Mouse (Mus musculus) heart, adult 18-20 months (tissue): ENCODE results near the gene Vmac. TPM values are rescaled to one million over a fixed set of nuclear protein-coding genes. Genes with fewer than 3 reads are reported as not detected.
A peak's percentile ranks its signal among the peaks of the same experiment; 100 is the strongest.

Experiments used
- DNase-seq, 2 experiments: peaks; one replicate each; pipeline ENCODE4 v3.0.0; 2021 to 2022; ENCODE audit warnings: mixed read lengths in 1 of 2
- total RNA-seq, 2 experiments: library from RNA; stranded (reverse); gene quantifications; 2 replicates each; pipeline ENCODE4 v1.2.3; 2021

The Vmac gene
- total RNA-seq, 2 experiments from 2014 or later, result 3.3 to 4.5 TPM

DNA sequence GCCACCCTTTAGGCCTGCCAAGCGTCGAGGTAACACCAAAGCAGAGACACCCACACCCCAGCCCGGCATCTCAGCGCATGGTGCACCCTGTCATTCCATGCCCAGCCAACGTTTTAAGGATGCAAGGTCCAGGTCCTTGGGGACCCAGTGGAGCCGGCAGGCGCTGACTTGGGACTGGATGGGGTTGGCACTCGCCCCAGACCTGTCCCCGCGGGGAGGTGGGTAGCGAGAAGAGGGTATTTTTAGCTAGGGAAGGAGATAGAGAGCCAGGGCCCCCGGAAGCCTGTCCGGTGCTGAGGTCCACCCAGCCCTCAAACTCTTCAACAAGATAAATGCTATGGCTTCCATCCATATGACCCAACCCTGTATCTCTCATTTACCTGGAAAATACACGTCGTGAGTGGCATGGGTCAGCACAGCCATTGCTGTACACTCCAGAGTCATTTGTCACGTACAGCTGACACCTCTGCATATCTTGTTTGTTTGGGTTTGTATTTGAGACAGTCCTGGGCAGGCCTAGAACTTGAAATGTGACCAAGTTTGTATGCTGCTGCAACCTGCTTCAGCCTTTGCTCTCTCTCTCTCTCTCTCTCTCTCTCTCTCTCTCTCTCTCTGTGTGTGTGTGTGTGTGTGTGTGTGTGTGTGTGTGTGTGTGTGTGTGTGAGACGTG lies 22.4 kb upstream of the Vmac start:
- DNase-seq, result peak in 1 of 2 experiments; percentile 45

DNA sequence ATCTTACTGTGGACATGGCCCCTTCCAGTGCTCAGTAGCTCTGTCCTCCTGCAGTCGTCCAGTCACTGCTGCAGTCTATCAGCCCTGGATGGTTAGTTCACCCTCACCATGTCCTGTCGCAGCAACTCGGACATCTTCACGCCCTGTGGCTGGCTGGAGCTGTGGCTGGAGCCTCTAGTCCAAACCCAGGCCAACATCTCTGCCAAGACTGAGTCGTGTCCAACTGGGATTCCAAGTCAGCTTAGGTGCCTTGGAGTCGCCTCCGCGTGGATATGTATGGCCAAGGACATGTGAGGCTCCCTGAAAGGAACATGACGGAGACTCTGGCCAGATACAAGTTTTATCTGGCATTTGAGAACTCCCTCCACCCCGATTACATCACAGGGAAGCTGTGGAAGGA lies 20.4 kb upstream of the Vmac start:
- DNase-seq, result no peak

DNA sequence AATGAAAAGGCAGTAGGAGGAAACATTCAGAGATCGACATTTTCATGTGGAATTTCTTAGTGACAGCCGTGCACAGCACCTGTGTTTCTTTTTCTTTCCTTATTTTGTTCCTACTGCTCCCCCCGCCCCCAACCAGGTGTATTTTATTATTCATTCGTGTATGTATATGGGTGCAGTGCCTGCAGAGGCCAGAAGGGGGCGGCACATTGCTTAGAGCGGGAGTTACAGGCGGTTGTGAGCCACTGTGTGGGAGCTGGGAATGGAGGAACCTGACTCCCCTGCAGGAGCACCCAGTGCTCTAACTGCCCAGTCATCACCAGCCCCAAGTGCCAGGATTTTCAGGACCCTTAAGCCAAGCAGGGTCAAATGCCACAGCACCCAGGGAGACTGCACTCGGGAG lies 18.7 kb upstream of the Vmac start:
- no peak for DNase-seq

DNA sequence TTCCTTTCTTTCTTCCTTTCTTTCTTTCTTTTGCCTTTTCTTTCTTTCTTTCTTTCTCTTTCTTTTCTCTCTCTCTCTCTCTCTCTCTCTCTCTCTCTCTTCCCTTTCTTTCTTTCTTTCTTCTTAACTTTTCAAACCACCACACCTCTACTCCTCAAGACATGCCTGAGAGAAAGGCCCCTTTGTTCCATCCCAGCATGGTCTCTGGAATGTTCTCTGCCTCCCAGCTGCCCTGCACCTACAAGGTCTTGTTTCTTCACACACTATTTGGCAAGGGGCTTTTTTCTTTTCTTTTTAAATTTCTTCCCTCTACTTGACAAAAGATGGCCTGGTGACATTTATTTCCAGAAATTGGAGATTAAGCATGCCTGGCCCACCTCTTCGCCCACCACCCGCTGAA lies 11.8 kb upstream of the Vmac start:
- DNase-seq, result no peak

- peak in 1 of 2 experiments; percentile 9 for DNase-seq
Measured at GRCm38 (mm10) chr17:56729151-56729550, 11.3 kb upstream of the Vmac start.

GRCm38 (mm10) chr17:56728117-56728516 lies 10.3 kb upstream of the Vmac start:
- DNase-seq, result peak in 1 of 2 experiments; percentile 27

DNA sequence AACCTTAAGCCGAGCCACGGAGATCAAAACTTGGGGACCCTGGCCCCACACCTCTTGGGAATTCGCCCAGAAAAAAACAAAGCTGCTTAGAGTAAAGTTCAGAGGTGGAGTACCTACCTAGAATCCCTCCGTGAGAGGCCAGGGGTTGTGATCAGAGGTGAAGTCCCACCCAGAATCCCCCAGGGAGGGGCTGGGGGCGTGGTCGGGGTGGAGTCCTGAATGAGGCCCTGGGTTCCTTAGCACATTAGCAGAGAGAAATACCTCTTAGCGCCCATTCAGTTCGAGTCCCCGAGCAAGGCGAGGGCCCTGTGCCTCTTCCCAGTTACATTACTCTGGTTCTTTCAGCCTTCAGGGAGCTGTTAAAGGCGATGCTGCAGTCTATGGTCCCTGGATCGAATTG lies 9.8 kb upstream of the Vmac start:
- peak in 1 of 2 experiments; percentile 8 for DNase-seq

GRCm38 (mm10) chr17:56727029-56727649 lies 9.3 kb upstream of the Vmac start:
- DNase-seq, result peak in 1 of 2 experiments; percentile 8

GRCm38 (mm10) chr17:56723419-56724161 lies 5.8 kb upstream of the Vmac start:
- peak in 1 of 2 experiments; percentile 4 for DNase-seq

- DNase-seq, result no peak
Measured at GRCm38 (mm10) chr17:56722441-56722840, 4.6 kb upstream of the Vmac start.

- DNase-seq, result peak; percentile 98
Measured at GRCm38 (mm10) chr17:56716655-56717362, 1.0 kb downstream of the Vmac start.

DNA sequence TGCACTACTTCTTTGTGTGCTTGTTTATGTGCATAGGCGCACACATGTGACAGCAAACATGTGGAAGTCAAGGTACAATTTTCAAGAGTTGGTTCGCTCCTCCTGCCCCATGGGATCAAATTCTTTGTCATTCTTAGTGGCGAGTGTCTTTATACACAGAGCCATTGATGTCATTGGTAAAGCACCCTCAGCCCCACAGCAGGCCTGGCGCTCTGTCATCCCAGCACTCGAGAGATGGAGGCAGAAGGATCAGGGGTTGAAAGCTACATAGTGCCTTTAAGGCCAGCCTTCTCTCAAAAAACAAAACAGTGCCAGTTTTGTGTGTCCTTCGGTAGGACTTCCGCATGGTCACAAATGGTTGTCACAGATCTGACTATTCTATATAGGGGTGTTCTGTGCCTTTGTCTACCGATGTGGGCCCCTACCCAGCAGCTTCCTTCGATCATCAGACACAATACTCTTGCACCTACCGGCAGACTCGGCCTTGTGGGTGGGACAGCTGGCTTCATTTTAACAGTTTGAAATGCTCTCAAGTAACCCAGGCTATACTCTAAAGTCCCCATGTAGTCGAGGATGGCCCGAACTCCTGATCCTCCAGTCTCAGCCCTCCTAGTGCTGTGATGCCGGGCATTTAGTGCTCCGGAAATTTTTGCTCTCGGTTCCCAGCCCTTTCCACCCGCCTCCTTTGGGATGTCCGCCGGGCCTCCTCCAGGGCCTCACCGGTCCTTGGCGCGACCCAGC lies 1.7 kb downstream of the Vmac start:
- no peak for DNase-seq

GRCm38 (mm10) chr17:56715360-56715759 lies 2.5 kb downstream of the Vmac start:
- no peak for DNase-seq

- no peak for DNase-seq
Measured at GRCm38 (mm10) chr17:56709708-56710107, 8.1 kb downstream of the Vmac start.

DNA sequence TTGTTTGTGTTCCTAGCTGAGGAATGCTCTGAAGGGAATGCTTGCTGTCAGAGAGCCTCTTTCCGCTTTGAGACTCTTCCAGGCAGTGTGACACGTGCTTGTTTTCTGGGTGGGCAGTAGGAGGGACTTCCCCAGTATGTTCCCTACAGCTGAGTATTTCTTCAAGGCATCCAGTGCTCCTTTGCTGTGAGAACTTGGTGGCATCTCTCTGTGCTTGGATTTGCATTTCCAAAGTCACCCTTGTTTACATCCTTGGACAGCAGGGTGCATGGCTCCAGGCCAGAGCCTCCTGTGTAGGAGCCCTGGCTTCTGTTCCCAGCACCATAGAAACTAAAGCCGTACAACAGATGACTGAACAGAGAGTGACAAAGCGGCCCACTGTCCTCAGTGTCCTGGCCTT lies 9.1 kb downstream of the Vmac start:
- DNase-seq, result no peak

GRCm38 (mm10) chr17:56706515-56706914 lies 11.3 kb downstream of the Vmac start:
- DNase-seq, result no peak

GRCm38 (mm10) chr17:56703038-56703437 lies 14.8 kb downstream of the Vmac start:
- DNase-seq, result peak in 1 of 2 experiments; percentile 37

- peak; percentile 26 to 54 for DNase-seq
Measured at GRCm38 (mm10) chr17:56700451-56700850, 17.4 kb downstream of the Vmac start.

DNA sequence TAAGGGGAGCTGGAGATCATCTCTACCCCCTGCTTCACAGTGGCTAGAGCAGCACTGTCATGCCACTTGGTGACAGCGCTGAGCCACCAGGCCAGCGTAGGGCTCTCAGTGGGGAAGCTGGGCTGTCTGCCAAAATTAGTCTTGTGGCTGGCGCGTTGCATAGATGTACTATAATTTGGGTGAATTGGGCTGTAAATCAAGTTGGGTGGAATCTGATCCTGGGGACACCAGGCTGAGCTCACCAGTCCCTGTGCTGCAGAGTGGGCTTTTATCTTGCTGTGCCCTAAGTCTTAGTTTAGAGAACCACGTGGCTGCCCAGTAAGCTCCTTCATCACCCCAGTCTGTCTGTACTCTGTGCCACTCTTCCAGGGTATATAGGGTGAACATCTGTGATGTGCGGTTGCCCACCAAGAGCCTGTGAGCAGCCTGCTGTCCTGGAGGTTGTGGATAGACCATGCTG lies 23.9 kb downstream of the Vmac start:
- peak; percentile 66 to 72 for DNase-seq

DNA sequence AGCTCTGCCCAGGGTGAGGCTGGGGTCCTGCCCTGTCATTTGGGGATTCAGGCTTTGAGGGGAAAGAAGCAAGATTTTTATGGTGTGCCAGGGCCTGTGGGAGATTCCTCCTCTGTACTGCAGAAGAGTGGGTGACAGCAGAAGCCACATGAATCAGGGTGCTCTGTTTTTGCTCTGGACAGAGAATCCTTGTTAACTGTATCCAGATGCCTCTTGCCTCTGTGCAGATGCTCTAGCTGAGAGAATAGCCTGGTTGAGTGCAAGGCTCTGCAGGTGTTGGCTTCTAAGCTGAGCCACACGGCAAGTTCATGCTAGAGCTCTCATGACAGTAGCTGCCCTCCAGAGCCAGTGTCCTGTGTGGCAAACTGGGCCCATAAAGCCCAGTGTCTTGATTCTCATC lies 24.4 kb downstream of the Vmac start:
- no peak for DNase-seq

- DNase-seq, result no peak
Measured at GRCm38 (mm10) chr17:56688689-56689088, 29.1 kb downstream of the Vmac start.

DNA sequence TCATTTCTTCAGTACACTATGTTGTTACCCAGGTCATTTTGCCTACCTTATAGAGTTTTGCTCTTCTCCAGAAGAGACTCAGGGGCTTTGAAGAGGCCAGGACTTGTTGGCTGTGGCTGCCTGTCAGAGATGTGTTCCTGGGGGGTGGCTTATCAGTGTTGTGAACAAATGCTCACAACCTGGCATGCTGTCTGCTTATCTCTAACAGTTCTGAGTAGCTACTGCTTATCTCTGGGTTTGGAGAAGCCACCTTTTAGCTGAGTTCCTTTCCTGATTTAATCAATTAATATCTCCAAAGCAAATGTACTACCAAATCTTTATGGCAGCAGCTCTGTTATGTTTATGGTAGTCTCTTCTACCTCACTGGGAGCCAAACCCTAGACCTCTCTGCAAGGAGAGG lies 29.8 kb downstream of the Vmac start:
- no peak for DNase-seq
